Mouse (Mus musculus) brain, embryonic 14.5 days (tissue): ENCODE results near the gene Tgfb3.

Experiments used
- CTCF ChIP-seq: fragments of 200-500 bp; IDR thresholded peaks from 2 replicates; pipeline ENCODE4 v1.5.1; 2012; ENCODE audit warnings: inconsistent platforms, mild to moderate bottlenecking, moderate library complexity, borderline replicate concordance; ENCODE audit not compliant: insufficient read depth, insufficient read length; ENCODE audit errors: extremely low read depth
- POLR2A ChIP-seq: fragments of 200-500 bp; IDR thresholded peaks from 2 replicates; pipeline ENCODE4 v1.6.1; 2012; ENCODE audit warnings: mild to moderate bottlenecking, inconsistent platforms, borderline replicate concordance; ENCODE audit not compliant: poor library complexity, insufficient read depth, insufficient read length, severe bottlenecking; ENCODE audit errors: extremely low read depth

DNA sequence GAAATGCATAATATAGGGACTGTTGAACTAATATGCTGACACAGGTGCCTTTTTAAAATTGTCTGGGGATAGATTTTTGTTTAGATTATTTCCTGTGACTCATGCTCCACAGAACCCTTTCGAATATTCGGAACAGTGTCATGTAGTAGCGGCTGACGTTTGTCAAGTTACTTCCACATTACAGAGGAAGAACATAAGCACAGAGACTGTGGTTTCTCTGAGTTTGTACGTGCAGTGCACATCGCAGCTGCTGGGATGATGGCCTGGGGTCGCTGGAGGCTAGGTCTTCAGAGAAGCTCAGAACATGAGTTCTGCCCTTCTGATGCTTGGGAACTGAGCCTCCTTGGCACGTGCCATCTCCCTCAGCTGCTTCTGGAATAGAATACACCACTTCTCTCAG is 31.5 kb downstream of the Tgfb3 start:
- no peak for TF ChIP-seq CTCF
- no peak for TF ChIP-seq POLR2A
